Mouse (Mus musculus): ENCODE data around the gene Vamp2. TPM values are rescaled to one million over a fixed set of nuclear protein-coding genes. Genes with fewer than 3 reads are reported as not detected.

Vamp2 gene
- polyA plus RNA-seq, 1 experiment from 2014 or later, result 100 TPM

DNA sequence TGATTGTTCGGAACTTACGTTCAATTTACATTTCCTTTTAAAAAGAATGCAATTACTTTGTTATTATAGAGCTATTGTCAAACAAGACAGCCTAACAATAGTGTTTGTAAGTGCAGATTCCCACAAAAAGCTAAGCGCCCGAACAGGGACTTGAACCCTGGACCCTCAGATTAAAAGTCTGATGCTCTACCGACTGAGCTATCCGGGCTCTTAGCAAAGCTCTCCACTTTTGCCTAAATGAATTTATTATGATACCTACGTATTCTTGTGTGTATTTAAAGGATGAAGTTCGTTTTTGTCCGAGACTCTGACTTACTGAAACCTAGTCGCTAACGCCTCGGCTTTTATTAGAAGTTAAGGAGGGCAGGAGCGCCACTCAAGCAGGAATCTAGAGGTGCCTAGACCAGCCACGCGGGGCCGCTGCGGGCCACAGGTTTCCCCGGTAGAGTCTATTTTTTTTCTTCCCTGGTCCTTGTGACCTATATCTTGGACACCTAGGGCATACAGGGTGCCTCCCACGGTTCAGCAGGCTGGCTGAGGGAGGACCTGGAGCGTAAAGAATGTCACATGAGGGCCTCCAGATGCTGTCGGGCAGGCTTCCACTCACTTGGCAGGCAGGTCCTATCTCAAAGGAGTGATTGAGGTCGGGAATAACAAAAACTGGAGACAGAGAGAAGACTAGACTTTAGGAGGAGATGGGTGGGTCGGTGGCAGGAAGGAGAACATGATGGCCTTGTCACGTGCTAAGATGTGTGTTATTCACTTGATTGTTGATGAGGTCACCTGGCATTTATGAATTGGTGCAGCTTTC, 37.0 kb downstream of the Vamp2 start:
- Histone ChIP-seq H3K27ac (ENCODE audit: poor library complexity, severe bottlenecking) (peak overlapping the region; percentile 71; the same call in 1 of the 2 replicates), H3K4me2 (peak overlapping the region; percentile 92), H3K27me3 (replicated peaks) (peaks cover 13% of the 10 kb centered on the region; the same call in 1 of the 2 replicates), H3K9ac (peak overlapping the region; percentile 71), H3K9me3 (replicated peaks) (no peaks in the 10 kb centered on the region), H3K36me3 (no peaks in the 10 kb centered on the region), H3K4me3 (peak overlapping the region; percentile 63), H3K4me1 (replicated peaks) (peaks cover 34% of the 10 kb centered on the region)
- WGBS, result under 1% methylated on average over 24 of the region's 24 CpGs
- peak; percentile 43; the same call in 1 of the 2 replicates for ATAC-seq (ENCODE audit: insufficient number of reproducible peaks, low FRiP score)

- peak within 1 kb of the TSS; percentile 71 for H3K9ac ChIP-seq
- peak within 1 kb of the TSS; percentile 92 for H3K4me2 ChIP-seq
- no peaks in the 10 kb centered on the region for H3K36me3 ChIP-seq
- H3K27me3 ChIP-seq (replicated peaks), result peaks cover 13% of the 10 kb centered on the region; the same call in 1 of the 2 replicates
- peak within 1 kb of the TSS; percentile 63 for H3K4me3 ChIP-seq
- H3K27ac ChIP-seq (ENCODE audit: poor library complexity, severe bottlenecking), result peak within 1 kb of the TSS; percentile 71; the same call in 1 of the 2 replicates
- 7% methylated on average over 3 of the region's 3 CpGs for WGBS
- no peaks in the 10 kb centered on the region for H3K9me3 ChIP-seq (replicated peaks)
- peaks cover 29% of the 10 kb centered on the region for H3K4me1 ChIP-seq (replicated peaks)
- ATAC-seq (ENCODE audit: insufficient number of reproducible peaks, low FRiP score), result no peak
Observed at GRCm38 (mm10) chr11:69125852-69125918, 37.4 kb downstream of the Vamp2 start, which contains the start of gene Aloxe3. TSS of gene Aloxe3 (plus strand) at chr11:69125896.

GRCm38 (mm10) chr11:69125919-69126705, 37.8 kb downstream of the Vamp2 start:
- Histone ChIP-seq H3K4me2 (peak overlapping the region; percentile 92), H3K27me3 (replicated peaks) (peaks cover 13% of the 10 kb centered on the region; the same call in 1 of the 2 replicates), H3K36me3 (no peaks in the 10 kb centered on the region), H3K9me3 (replicated peaks) (no peaks in the 10 kb centered on the region), H3K9ac (peak overlapping the region; percentile 71), H3K27ac (ENCODE audit: poor library complexity, severe bottlenecking) (no peak overlapping the region), H3K4me1 (replicated peaks) (peaks cover 25% of the 10 kb centered on the region), H3K4me3 (peak overlapping the region; percentile 63)
- 16% methylated on average over 20 of the region's 20 CpGs for WGBS
- no peak for ATAC-seq (ENCODE audit: insufficient number of reproducible peaks, low FRiP score)

DNA sequence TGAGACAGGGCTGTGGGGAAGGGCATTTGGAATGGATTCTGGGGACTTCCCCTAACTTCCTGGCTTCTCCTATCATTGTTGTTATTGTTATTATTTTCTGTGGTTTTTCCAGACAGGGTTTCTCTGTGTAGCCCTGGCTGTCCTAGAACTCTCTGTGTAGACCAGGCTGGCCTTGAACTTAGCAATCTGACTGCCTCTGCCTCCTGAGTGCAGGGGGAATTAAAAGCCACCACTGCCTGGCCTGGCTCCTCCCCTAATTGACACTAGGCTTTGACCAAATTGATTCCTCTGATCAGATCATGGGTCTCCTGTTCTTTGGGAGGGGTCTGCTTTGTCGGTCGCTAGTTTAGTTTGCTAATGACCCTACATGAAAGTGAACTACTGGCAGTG, 38.4 kb downstream of the Vamp2 start:
- H3K27ac ChIP-seq (ENCODE audit: poor library complexity, severe bottlenecking), result no peak overlapping the region
- H3K27me3 ChIP-seq (replicated peaks), result peaks cover 13% of the 10 kb centered on the region; the same call in 1 of the 2 replicates
- peak overlapping the region; percentile 63; the same call in 1 of the 2 replicates for H3K4me3 ChIP-seq
- H3K4me2 ChIP-seq, result peak overlapping the region; percentile 92
- ATAC-seq (ENCODE audit: insufficient number of reproducible peaks, low FRiP score), result no peak
- H3K9ac ChIP-seq, result 0 out of 2 replicates have a peak overlapping the region, but pooled peaks have one; percentile 71
- peaks cover 22% of the 10 kb centered on the region for H3K4me1 ChIP-seq (replicated peaks)
- 52% methylated on average over 2 of the region's 2 CpGs for WGBS
- no peaks in the 10 kb centered on the region for H3K9me3 ChIP-seq (replicated peaks)
- no peaks in the 10 kb centered on the region for H3K36me3 ChIP-seq

GRCm38 (mm10) chr11:69128426-69129122, 40.3 kb downstream of the Vamp2 start:
- no peaks in the 10 kb centered on the region for H3K36me3 ChIP-seq
- WGBS, result 51% methylated on average over 8 of the region's 8 CpGs
- peaks cover 29% of the 10 kb centered on the region for H3K27me3 ChIP-seq (replicated peaks)

GRCm38 (mm10) chr11:69133566-69133922, 45.3 kb downstream of the Vamp2 start:
- H3K9me3 ChIP-seq (replicated peaks), result no peaks in the 10 kb centered on the region
- H3K4me3 ChIP-seq, result peak overlapping the region; percentile 49
- H3K27ac ChIP-seq (ENCODE audit: poor library complexity, severe bottlenecking), result no peak overlapping the region
- 22% methylated on average over 5 of the region's 5 CpGs for WGBS
- ATAC-seq (ENCODE audit: insufficient number of reproducible peaks, low FRiP score), result no peak
- H3K4me1 ChIP-seq (replicated peaks), result peaks cover 12% of the 10 kb centered on the region
- no peak overlapping the region for H3K9ac ChIP-seq
- H3K36me3 ChIP-seq, result no peaks in the 10 kb centered on the region
- peaks cover 33% of the 10 kb centered on the region for H3K27me3 ChIP-seq (replicated peaks)
- peak overlapping the region; percentile 85 for H3K4me2 ChIP-seq

More at GRCm38 (mm10) chr11:69128426-69129122, 40.3 kb downstream of the Vamp2 start:
- H3K27ac ChIP-seq (ENCODE audit: poor library complexity, severe bottlenecking), result no peak overlapping the region
- ATAC-seq (ENCODE audit: insufficient number of reproducible peaks, low FRiP score), result no peak
- H3K4me3 ChIP-seq, result no peak overlapping the region
- H3K4me1 ChIP-seq (replicated peaks), result peaks cover 22% of the 10 kb centered on the region
- no peak overlapping the region for H3K4me2 ChIP-seq
- no peak overlapping the region for H3K9ac ChIP-seq
- no peaks in the 10 kb centered on the region for H3K9me3 ChIP-seq (replicated peaks)

GRCm38 (mm10) chr11:69133923-69134621, 45.8 kb downstream of the Vamp2 start:
- H3K9ac ChIP-seq, result peak overlapping the region; percentile 63
- no peaks in the 10 kb centered on the region for H3K9me3 ChIP-seq (replicated peaks)
- WGBS, result 2% methylated on average over 34 of the region's 34 CpGs
- peaks cover 12% of the 10 kb centered on the region for H3K4me1 ChIP-seq (replicated peaks)
- peak overlapping the region; percentile 49 for H3K4me3 ChIP-seq
- peak; percentile 66 for ATAC-seq (ENCODE audit: insufficient number of reproducible peaks, low FRiP score)
- no peak overlapping the region for H3K27ac ChIP-seq (ENCODE audit: poor library complexity, severe bottlenecking)
- H3K27me3 ChIP-seq (replicated peaks), result peaks cover 35% of the 10 kb centered on the region
- peak overlapping the region; percentile 85 for H3K4me2 ChIP-seq
- H3K36me3 ChIP-seq, result no peaks in the 10 kb centered on the region

GRCm38 (mm10) chr11:69134622-69134968, 46.3 kb downstream of the Vamp2 start:
- Histone ChIP-seq H3K9ac (peak overlapping the region; percentile 63; the same call in 1 of the 2 replicates), H3K27me3 (replicated peaks) (peaks cover 33% of the 10 kb centered on the region), H3K4me1 (replicated peaks) (peaks cover 12% of the 10 kb centered on the region), H3K27ac (ENCODE audit: poor library complexity, severe bottlenecking) (no peak overlapping the region), H3K4me2 (peak overlapping the region; percentile 85), H3K36me3 (no peaks in the 10 kb centered on the region), H3K4me3 (peak overlapping the region; percentile 49), H3K9me3 (replicated peaks) (no peaks in the 10 kb centered on the region)
- whole genome bisulfite sequencing, result 23% methylated on average over 8 of the region's 8 CpGs
- ATAC-seq (ENCODE audit: insufficient number of reproducible peaks, low FRiP score), result peak; percentile 27; the same call in 1 of the 2 replicates

GRCm38 (mm10) chr11:69135361-69135760, 47.1 kb downstream of the Vamp2 start:
- Histone ChIP-seq H3K4me1 (replicated peaks) (peaks cover 12% of the 10 kb centered on the region), H3K27ac (ENCODE audit: poor library complexity, severe bottlenecking) (no peak overlapping the region), H3K4me3 (no peak overlapping the region), H3K4me2 (no peak overlapping the region), H3K27me3 (replicated peaks) (peaks cover 31% of the 10 kb centered on the region), H3K36me3 (no peaks in the 10 kb centered on the region), H3K9me3 (replicated peaks) (no peaks in the 10 kb centered on the region), H3K9ac (no peak overlapping the region)
- no peak for ATAC-seq (ENCODE audit: insufficient number of reproducible peaks, low FRiP score)
- 77% methylated on average over 6 of the region's 6 CpGs for whole genome bisulfite sequencing
